Mouse (Mus musculus) spleen, adult 18-20 months (tissue): ENCODE measurements at regions not wholly inside any gene's neighbourhood (a gene's known extent, or its start where the extent isn't known, plus 50 kb on each side); places are given as distances from the start of the nearest gene placed in this dataset.

Experiments
- DNase-seq, 2 experiments: peaks; one replicate each; pipeline ENCODE4 v3.0.0; 2022; ENCODE audit warnings: mixed read lengths in 2 of 2

- DNase-seq, result no peak
These were observed 61.9 kb upstream of the Cwc22 start for GRCm38 (mm10) chr2:78008094-78008493.

- no peak for DNase-seq
These were observed 59.3 kb upstream of the Cwc22 start for GRCm38 (mm10) chr2:78005402-78006021.

GRCm38 (mm10) chr2:78004426-78004825, 58.3 kb upstream of the Cwc22 start:
- DNase-seq, result no peak
